Mouse (Mus musculus): ENCODE results near the gene Clic6. TPM values are rescaled to one million over a fixed set of nuclear protein-coding genes. Genes with fewer than 3 reads are reported as not detected.

Clic6 gene
- polyA plus RNA-seq, 1 experiment from 2014 or later: 38.5 TPM

- H3K27me3 ChIP-seq (replicated peaks): no peaks in the 10 kb centered on the region
- 67% methylated on average over 9 of the region's 9 CpGs for WGBS
- no peaks in the 10 kb centered on the region for H3K9me3 ChIP-seq
- H3K4me1 ChIP-seq: no peaks in the 10 kb centered on the region; the same call in 1 of the 2 replicates
- H3K4me3 ChIP-seq (replicated peaks): no peak overlapping the region
- H3K27ac ChIP-seq: no peak overlapping the region
- H3K4me2 ChIP-seq: no peak overlapping the region
- no peak for ATAC-seq (ENCODE audit: insufficient read depth, low FRiP score, low read depth)
- H3K9ac ChIP-seq: no peak overlapping the region
- no peaks in the 10 kb centered on the region for H3K36me3 ChIP-seq
Measured at GRCm38 (mm10) chr16:92577381-92577780, 91.8 kb downstream of the Clic6 start.

GRCm38 (mm10) chr16:92578915-92579653, 93.5 kb downstream of the Clic6 start:
- 64% methylated on average over 7 of the region's 7 CpGs for WGBS
- Histone ChIP-seq H3K4me2 (no peak overlapping the region), H3K36me3 (no peaks in the 10 kb centered on the region)

GRCm38 (mm10) chr16:92580981-92581380, 95.4 kb downstream of the Clic6 start:
- H3K9ac ChIP-seq: no peak overlapping the region
- no peak overlapping the region for H3K4me3 ChIP-seq (replicated peaks)
- H3K4me1 ChIP-seq: no peaks in the 10 kb centered on the region; the same call in 1 of the 2 replicates
- H3K4me2 ChIP-seq: no peak overlapping the region
- H3K27me3 ChIP-seq (replicated peaks): no peaks in the 10 kb centered on the region
- no peak overlapping the region for H3K27ac ChIP-seq
- H3K9me3 ChIP-seq: no peaks in the 10 kb centered on the region
- H3K36me3 ChIP-seq: no peaks in the 10 kb centered on the region
- 74% methylated on average over 10 of the region's 10 CpGs for WGBS
- no peak for ATAC-seq (ENCODE audit: insufficient read depth, low FRiP score, low read depth)

More at GRCm38 (mm10) chr16:92578915-92579653, 93.5 kb downstream of the Clic6 start:
- H3K9ac ChIP-seq: no peak overlapping the region
- H3K4me3 ChIP-seq (replicated peaks): no peak overlapping the region
- no peak; the same call in 1 of the 2 replicates for ATAC-seq (ENCODE audit: insufficient read depth, low FRiP score, low read depth)
- H3K4me1 ChIP-seq: no peaks in the 10 kb centered on the region; the same call in 1 of the 2 replicates
- no peak overlapping the region for H3K27ac ChIP-seq
- no peaks in the 10 kb centered on the region for H3K27me3 ChIP-seq (replicated peaks)
- H3K9me3 ChIP-seq: no peaks in the 10 kb centered on the region

GRCm38 (mm10) chr16:92581767-92582166, 96.2 kb downstream of the Clic6 start:
- no peak overlapping the region for H3K4me3 ChIP-seq (replicated peaks)
- no peak for ATAC-seq (ENCODE audit: insufficient read depth, low FRiP score, low read depth)
- no peaks in the 10 kb centered on the region for H3K9me3 ChIP-seq
- H3K4me1 ChIP-seq: no peaks in the 10 kb centered on the region; the same call in 1 of the 2 replicates
- H3K27ac ChIP-seq: no peak overlapping the region
- no peak overlapping the region for H3K9ac ChIP-seq
- H3K36me3 ChIP-seq: no peaks in the 10 kb centered on the region
- H3K4me2 ChIP-seq: no peak overlapping the region
- H3K27me3 ChIP-seq (replicated peaks): no peaks in the 10 kb centered on the region
- WGBS: 65% methylated on average over 10 of the region's 10 CpGs

GRCm38 (mm10) chr16:92587836-92588235, 102.3 kb downstream of the Clic6 start:
- Histone ChIP-seq H3K4me1 (peaks cover 5% of the 10 kb centered on the region; the same call in 1 of the 2 replicates), H3K27ac (no peak overlapping the region), H3K9me3 (no peaks in the 10 kb centered on the region), H3K27me3 (replicated peaks) (no peaks in the 10 kb centered on the region), H3K36me3 (no peaks in the 10 kb centered on the region), H3K4me2 (no peak overlapping the region), H3K4me3 (replicated peaks) (no peak overlapping the region), H3K9ac (no peak overlapping the region)
- 86% methylated on average over 4 of the region's 4 CpGs for WGBS
- ATAC-seq (ENCODE audit: insufficient read depth, low FRiP score, low read depth): no peak

Other genes with a start within 250 kb of the Clic6 start
- gene Kcne2, start 193.3 kb upstream of the Clic6 start, polyA plus RNA-seq (2015; fragmentation: Nextera tagmentation; extraction: Ambion mirVana): 2.5 and 3.0 TPM in 2 replicates
- gene Smim11, start 184.4 kb upstream of the Clic6 start, polyA plus RNA-seq (2015; fragmentation: Nextera tagmentation; extraction: Ambion mirVana): 136 and 143 TPM in 2 replicates
- not detected in 2 replicates for gene Fam243, start 164.3 kb upstream of the Clic6 start, polyA plus RNA-seq (2015; fragmentation: Nextera tagmentation; extraction: Ambion mirVana)
- 0.22 and 0.60 TPM in 2 replicates for gene Kcne1, start 126.3 kb upstream of the Clic6 start, polyA plus RNA-seq (2015; fragmentation: Nextera tagmentation; extraction: Ambion mirVana)
- 24.5 TPM in 2 replicates for gene Rcan1, start 14.9 kb upstream of the Clic6 start, polyA plus RNA-seq (2015; fragmentation: Nextera tagmentation; extraction: Ambion mirVana)

Data from stomach, embryonic 15.5 days (tissue).